Mouse (Mus musculus) MEL (cell line): ENCODE results near the gene Mmp23.

Source experiments
- RAD21 ChIP-seq: IDR thresholded peaks from 2 replicates; pipeline ENCODE4 v1.6.1; 2011; ENCODE audit warnings: mild to moderate bottlenecking, low read depth, low read length, improper control_type of control experiment
- TBP ChIP-seq: IDR thresholded peaks from 2 replicates; pipeline ENCODE4 v1.8.0; 2011; ENCODE audit warnings: low read depth, low read length, improper control_type of control experiment

GRCm38 (mm10) chr4:155630267-155630666 lies 22.9 kb downstream of the Mmp23 start:
- no peak for TF ChIP-seq RAD21
- TF ChIP-seq TBP, result no peak
